Mouse (Mus musculus) urinary bladder, adult 18-20 months (tissue): ENCODE results near the gene Zfp36l1.

Experiments
- DNase-seq, 2 experiments: peaks; one replicate each; pipeline ENCODE4 v3.0.0; 2022; ENCODE audit warnings: low spot score in 2 of 2, mixed read lengths in 2 of 2

Gene Zfp36l1

DNA sequence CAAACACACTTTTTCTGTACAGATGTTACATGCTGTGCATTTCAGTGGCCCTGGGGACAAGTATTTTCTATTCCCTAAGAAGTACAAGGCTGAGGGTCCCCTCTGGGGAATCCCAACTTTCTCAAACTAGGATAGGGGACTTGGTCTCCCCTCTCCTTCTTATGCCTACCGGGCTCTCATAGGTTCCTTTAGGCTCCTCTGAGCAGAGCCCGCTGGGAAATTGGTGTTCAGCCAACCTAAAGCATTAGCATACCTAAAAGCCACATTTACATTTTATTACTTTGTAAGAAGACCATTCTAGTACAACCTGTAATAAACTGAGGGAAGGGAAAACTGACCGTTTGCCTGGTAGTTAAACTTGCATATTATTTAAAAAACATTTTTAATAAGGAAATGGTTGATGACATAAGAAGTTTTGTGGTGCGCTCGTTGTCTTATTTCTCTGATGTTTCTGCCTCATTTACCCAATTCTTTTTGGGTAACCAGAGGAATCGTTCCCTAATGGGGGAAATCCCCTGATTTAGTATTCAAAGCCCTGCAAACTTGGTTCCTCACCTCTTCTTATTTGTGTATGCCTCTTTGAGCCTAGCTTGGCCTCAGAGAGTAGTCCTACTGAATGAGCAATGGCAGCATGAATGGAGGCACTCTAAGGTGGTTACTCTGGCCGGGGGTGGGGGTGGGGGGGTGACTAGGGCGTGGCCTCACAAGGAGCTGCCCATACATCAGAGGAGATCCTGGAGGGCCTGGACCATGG, 42.1 kb downstream of the Zfp36l1 start:
- DNase-seq: no peak

DNA sequence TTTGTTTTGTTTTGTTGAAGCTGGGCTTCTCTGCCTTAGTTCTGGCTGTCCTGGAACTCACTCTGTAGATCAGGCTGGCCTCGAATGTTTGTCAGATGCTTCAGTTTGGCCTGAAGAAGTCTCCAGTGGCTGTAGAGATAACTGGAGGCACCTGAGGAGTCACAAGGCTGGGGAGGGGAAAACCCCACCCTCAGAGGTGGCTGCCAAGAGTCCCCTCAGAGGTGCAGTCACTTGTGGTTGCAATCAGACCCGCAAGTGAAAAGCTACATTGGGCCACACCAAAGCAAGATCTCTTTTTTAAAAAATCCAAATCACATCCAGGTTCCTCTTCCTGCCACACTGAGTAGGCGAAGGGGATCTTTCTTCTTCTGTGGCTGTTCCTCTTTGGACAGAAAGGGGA, 43.8 kb downstream of the Zfp36l1 start:
- no peak for DNase-seq

DNA sequence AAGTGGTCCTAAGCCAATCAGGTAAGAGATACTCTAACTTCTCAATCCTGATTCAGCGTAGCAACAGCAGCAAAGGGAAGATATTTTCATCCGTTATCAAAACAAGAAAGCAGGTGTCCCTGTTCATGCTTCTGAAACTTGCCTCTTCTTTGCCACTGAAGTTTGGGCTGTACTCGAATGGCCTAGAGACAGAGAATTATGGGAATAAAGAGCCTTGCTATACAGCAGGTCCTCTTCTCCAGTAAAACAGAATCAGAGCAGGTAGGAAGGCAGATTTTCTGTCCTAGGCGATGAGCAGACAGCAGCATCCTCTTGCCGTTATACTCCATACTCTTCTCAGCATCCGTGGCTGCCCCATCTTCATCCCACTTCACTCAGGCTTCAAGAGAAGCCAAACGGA, 44.8 kb downstream of the Zfp36l1 start:
- DNase-seq: no peak

DNA sequence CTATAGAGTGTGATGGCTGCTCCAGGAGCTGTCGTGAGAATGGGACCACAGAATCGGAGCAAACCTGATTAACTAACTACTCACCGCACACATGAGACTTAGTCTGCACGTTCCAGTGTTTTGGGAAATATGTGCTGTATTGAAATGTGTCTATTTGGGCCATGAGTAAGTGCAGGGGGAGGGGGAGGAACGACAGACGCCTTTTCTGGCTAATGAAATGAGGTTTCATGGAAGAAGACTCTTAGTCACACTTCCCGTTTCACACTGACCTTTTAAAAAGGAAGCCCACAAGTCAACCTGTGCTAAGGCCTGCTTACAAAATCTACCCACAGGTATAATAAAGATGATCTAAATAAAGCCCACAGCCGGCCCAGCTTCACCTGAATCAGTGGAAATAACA, 47.8 kb downstream of the Zfp36l1 start:
- DNase-seq: no peak

DNA sequence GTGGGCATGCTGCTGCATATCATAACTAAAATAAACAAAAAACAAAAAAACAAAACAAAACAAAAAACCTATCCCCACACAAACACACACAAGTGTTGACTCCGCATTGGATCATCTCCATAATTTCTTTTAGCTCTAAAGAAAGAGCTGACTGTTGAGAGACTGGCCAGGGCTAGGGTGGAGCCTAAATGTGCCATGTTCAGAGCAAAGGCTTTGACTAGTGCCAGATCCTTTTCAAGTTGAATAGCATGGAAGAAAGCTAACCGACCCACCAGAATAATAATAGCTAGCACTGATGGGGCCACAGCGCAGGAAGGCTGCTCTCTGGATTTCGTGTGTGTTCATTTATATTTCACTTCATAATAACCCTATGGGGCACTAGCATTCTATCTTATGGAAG, 48.5 kb downstream of the Zfp36l1 start:
- no peak for DNase-seq

DNA sequence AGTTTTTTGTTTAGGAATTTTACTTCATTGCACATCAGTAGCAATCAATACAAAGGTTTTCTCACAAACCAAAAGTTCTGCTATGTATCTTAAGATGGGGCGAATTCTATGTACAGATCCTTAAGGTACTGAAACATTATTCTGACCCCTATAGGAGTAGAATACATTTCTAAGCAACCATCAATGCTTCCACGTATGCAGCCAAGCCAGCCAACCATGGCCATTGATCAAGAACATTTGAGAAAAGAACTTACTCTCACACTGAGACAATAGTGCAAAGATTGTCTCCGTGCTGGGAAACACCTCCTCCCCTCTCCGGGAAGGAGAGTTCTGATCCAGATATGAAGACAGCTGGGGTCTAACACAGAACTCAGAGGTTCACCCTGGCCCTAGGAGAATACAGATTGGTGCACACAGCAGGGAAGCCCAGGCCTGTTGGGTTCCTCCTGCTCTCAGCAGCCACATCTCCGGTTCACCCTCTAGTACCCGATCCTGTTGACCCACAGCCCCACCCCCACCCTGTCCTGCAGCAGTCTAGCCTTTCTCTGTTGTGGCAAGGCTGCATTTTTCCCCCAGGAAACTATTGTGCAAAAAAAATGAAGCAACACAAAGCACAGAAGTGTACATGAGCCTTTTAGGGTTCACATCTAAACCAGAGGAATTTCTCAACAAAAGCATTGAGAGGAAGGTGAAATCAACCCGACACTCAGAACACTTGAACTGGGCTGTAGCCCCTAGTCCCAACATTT, 49.2 kb downstream of the Zfp36l1 start:
- no peak for DNase-seq

DNA sequence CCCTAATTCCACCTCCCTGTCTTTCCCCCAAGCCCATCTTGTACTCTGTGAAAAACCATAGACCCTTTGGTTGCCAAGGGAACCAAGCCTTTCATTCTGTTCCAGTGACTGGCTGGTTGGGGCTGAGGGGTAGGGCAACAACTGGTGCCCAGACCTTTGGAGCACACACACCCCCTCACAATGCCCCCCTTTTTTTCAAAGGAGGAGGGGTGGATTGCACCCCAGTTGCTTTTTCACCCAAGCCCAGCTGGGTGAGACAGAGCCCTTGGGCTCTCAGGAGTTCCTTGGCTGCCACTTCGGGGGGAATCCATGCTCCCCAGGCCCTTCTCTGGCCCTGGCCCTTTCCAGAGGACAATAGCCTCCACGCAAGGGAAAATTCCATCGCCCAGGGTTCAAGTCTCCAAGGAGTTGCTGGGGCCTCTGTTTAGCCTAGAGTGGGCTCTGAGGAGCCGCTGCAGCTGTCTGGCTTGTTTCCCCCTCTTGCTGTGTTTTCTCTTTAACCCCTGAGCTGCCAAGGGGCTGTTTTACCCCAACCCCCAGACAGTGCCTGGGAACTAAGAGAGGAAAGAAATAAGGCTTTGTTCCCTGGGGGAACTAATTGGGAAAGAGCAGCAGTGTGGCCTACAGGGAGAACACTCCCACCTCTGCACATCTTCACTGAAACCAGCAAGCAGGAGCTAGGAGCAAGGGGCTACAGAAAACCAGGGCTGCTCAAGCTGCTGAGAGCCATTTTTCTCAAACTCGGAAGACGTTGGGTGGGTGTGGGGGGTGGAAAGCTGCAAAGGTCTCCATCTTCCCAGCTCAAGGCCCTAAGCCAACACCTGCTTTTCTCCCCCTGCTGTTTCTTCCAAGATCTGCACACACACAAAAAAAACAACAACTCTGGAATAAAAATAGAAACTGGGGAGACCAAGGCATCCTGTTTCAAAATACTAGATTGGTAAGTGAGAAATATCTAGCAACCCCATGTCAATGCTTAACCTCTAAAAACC, 50.1 kb downstream of the Zfp36l1 start:
- no peak for DNase-seq

DNA sequence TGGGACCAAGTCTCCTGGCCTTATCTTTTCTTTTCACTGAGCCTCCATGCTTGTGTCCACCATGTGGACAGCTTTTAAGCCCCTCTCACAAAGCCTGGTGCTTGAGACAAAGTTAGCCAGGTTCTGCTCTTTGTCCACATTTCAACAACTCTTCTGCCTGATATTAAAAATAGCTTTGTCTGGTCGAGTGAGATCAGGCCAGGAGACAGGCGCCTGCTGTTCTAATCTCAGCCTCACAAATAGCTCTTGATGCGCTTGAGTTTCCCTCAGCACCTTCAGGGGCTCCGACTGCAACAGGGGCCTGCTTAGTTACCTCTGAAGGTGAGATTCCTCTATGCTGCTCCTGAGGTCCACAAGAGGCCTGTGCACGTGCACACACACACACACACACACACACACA, 51.0 kb downstream of the Zfp36l1 start:
- DNase-seq: no peak

DNA sequence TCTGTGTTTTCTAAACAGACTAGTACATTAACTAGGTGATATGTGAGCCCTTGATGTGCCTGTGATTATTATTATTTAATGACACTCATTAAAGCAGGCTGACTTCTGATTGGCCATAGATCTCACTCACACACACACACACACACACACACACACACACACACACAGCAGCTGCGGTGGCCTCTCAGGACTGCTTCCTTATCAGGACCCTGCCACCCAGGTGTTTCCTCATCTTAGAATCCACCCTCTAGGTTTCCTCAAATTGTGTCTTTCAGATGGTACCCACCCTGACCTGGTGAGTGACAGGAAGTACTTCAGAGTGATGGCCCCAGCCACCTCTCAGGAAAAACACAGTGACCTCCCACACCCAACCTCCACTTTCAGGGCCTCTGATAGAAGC, 52.0 kb downstream of the Zfp36l1 start:
- no peak for DNase-seq

DNA sequence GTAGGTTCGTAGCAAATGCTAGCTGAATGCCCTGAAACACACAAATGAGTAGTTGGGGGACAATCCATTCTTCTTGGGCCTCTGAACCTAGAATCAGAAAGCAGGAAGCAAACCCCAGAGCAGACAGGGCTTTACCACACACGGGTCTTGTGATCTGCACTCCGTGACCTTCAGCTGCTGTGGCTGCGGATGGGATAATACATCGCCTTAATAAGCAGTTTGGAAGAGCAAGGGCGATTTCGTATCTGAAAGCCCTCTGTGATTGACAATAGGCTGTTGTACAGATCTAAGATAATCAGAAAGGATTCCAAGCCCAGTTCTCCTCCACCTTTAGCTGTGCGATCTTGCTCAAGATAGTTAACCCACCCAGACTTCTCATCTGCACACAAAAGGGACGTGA, 52.5 kb downstream of the Zfp36l1 start:
- no peak for DNase-seq

DNA sequence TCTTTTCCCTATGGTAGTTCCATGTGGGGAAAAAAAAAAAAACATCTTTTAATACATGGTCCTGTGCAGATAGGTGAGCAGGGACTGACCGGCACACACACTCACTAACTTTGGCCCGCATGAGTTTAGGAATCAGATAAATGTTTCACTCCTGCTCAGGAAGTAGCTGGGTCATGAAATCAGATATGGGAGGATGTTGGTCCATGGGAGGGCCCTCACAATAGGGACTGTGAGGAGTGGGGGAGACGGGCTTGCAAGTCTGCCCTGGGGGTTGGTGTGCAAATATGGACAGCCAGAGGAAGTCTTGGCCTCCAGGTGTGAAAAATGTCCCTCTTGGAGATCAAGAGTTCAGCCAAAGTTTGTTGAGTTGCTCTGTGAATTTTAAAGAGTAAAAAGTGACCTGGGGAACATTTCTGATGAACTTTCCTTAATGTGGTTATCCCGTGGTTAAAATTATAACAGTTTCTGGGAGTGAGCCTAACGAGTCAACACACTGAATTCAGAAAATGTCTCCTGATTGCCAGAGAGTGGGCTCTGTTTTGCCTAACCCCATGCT, 53.0 kb downstream of the Zfp36l1 start:
- no peak for DNase-seq
